Mouse (Mus musculus) CD4-positive helper T cell, adult 2 months (primary cell): ENCODE data around the gene Atp6v1c2.

Source experiments
- DNase-seq: peaks from one replicate; pipeline ENCODE4 v3.0.0-alpha.2; 2012; ENCODE audit warnings: low read depth, missing footprints, low spot score

Atp6v1c2 gene

DNA sequence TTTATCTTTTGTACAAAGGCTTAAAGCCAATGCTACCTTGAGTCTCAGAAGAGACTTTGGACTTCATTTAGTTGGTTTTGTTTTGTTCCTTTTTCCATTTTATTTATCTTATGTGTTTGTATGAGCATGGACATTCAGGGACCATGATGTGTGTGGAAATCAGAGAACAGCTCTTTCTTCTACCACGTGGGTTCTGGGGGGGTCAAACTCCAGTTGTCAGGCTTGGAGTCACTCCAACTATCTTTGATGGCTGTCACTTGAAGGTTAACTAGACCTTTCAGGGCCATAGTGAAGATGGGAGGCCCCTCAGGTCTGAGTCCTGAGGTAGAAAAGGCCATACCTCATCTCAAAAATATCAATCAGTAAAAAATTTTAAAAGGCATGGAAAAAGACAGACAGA, 4.3 kb upstream of the Atp6v1c2 start:
- DNase-seq = no peak

DNA sequence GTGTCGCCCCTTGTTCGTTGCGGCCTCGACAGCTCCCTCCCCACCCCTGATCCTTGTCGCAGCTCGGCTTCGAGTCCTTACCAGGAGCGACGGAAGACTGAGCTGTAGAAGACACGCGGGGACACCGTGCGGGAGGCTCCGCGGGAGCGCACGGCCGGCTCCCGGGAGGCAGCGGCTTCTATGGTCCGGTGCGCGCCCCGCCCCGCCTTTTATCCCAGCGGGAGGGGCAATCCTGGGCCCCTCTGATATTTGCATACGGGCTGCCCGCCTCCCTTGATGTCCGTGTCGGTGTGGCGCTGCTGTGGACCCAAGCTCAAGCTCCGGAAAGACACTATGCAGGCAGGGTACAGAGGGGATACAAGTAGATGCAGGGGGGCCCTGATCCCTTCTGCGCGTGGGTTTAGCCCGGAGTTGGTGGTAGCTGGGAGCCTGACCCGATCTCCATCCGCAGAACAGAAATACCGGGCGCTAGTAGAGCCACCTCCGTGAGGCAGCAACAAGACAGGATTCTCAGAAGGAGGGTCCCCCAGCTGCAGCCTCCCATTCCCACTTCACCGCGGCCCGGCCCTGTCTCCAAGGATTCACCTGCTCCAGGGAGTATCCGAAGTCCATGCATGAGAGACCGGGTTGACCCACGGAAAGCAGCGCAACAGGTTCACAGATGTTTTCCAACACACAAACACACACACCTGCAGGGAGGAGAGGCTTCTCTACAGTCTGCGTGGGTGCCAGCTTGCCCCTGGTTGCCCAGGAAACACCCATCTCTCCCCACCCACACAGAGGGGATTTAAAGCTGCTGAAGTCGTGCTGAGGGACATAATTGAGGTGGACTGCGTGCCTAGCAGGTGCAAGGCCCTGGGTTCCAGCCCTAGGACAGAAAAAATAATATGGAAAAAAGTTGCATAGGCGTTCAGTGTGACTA, 4.3 kb downstream of the Atp6v1c2 start:
- no peak for DNase-seq

DNA sequence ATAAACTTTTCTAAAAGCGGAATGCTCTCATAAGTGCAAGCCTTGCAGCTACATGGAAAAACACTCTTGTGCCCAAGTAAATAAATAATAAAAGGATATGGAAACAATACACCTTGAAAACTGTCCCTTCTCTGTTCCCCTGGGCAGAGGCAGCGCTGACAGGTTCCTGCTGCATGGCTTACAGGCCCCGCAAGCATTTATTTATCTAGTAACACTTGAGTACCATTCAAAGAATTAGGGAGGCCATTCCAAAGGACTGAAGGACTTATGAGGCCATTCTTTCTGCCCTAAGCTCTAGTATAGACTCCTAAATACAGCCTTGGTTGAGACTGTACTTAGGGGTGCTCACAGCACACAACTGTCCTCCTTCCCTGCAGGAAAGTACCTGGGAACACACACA, 10.7 kb downstream of the Atp6v1c2 start:
- DNase-seq = no peak

DNA sequence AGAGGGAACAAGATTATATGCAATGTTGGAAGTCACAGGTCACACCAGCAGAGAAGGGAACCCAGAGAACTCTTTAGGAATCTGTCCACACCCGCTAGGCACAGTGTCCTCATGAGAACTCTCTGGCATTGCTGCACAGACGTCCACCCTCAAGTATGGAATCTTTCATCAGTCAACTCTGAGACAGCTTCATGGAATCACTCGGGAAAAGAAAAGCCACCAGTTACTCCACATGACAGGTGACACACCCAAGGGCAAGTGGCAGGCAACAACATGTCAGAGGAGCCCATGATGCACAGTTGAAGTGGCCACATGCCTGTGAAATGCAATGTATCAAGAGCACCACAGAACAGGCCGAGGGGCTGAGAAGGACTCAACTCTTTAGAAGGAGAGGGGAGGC, 11.2 kb downstream of the Atp6v1c2 start:
- no peak for DNase-seq

DNA sequence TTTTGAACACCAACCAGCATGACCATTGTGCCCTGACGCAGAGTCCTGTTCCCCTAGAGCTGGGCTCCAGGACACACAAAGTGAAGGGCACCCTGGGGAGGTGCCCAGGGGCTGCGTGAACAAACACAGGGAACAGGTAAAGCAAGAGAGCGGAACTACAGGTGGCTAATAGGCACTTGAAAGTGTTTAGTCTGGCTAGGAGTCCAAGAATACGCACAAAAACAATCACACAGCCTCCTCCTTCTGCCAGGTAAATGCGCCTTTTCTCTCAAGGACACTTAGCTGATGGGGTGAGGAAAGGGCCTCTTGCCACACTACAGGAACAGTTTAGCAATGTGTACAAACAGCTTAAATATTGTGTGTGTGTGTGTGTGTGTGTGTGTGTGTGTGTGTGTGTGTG, 13.1 kb downstream of the Atp6v1c2 start:
- no peak for DNase-seq

DNA sequence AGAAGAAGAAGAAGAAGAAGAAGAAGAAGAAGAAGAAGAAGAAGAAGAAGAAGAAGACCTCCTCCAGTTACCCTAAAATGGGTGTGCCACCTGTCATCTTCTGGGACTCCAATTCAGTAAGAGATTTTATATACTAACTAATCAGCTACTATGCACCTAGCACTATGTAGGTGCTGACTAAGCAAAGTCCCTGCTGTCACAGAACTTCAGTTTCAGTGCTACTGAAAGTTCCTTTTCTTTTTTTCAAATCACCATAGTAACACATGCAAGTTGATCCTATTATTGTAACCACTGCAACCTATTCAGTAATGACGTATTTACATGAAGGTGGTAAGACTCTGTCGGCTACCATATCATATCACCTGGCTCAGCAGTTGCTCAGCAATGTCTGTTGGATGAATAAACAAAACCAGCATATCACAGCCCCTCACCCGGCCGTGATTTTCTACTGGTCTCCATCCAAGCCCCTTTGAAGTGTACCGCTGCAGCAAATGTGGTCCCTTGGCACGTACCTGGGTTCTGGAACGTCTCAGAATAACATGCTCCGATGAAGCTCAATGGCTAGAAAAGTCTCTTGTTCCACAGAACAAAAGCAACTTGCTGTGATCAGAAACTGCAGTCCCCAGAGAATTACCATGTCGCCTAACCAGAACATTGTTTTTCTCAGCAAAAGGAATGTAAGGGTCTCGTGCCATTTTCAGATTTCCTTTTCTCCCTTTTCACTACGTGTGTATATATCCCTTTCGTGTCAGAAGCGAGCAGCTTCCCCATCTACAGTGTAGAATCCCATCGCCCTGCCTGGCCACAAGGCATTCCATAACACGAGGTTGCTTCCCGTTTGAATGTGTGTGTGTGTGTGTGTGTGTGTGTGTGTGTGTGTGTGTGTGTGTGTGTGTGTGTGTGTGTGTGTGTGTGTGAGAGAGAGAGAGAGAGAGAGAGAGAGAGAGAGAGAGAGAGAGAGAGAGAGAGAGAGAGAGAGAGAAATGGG, 18.0 kb downstream of the Atp6v1c2 start:
- DNase-seq = no peak

DNA sequence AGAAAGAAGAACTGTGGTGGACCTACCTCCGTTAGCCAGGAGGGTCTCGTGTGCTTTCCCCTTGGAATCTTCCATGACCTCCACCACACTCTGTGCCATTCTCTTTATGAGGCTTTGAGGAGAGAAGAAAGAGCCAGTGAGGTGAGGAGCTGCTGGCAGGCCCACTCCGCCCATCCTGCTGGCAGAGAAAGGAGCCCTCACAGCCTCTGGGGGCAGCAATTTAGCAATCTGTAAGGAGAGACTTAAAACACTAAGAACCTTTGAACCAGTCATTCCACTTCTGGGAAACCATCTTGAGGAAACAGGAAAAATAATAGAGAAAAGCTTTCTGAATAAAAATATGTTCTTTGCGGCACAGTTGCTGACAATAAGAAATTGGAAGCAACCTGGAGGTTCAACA, 20.9 kb downstream of the Atp6v1c2 start:
- DNase-seq = no peak

DNA sequence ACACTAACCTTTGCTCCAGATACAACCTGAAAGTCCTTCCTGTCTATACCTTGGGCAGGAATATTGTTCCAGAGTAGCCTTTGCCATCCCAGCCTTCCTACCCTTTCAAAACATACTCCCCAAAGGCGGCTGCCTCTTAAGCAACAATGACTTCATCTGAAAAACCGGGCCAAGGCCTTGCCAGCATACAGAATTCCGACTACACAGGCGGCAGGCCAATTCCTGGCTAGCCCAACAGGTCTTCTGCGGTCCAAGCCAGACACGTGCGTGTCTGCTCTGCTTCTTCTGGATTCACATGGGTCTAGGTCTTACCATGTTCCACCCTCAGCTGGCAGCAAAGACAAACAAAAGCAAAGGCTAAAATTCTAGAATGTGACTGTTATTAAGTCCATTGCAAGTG, 23.7 kb downstream of the Atp6v1c2 start:
- no peak for DNase-seq

DNA sequence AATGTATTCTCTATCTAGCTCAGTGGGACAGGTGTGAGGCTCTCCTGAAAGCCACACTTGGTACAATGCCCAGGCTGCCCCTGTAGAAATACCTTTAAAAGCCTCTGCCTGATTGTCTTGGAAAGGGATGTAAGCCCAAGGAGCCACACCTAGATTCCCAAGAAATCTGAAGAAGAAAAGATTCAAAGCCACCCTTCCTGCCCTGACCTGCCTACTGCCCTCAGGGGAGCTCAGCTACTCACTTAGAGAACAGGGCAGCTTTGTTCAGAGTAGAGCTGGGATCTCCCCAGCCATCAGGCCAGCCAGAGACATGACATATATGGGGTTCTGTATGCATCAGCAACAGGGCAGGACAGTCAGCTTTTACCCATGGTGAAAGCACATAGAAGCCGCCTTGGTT, 29.3 kb downstream of the Atp6v1c2 start:
- DNase-seq = no peak

DNA sequence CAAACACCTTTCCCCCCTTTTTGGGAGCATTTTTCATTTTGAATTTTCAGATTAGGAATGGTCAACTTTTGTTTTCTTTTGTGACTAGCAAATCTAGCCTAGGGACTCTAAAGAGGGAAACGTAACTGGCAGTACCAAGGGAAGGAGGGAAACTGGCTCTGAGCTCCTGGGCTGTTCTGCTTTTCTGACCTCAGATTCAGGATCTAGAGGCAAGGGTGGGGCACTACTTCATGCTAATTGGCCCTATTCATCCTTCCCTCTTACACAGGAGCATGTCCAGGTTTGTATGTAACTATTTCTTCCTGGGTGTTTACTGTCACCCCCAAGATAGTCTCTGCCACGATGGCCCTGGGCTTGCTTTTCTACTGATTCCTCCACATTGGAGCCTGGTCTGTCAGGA, 32.3 kb downstream of the Atp6v1c2 start:
- no peak for DNase-seq

DNA sequence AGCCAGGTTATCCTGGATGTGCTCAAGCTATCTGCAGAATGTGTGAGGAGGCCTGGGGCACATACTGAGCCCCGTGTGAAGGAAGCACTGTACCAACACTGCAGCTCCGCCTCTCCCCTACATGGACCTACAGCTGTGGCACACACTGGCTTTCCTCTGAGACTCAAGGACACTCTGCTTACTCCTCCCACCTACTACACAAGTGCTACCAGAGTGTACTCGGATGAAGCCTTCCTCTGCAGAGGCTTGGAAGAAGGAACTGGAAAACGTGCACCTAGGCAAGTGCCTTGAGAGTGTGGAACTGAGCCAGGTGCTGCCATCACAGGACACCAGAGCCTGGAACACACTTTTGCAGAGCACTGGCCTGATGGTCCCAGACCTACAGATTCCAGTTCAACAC, 38.6 kb downstream of the Atp6v1c2 start:
- DNase-seq = no peak

DNA sequence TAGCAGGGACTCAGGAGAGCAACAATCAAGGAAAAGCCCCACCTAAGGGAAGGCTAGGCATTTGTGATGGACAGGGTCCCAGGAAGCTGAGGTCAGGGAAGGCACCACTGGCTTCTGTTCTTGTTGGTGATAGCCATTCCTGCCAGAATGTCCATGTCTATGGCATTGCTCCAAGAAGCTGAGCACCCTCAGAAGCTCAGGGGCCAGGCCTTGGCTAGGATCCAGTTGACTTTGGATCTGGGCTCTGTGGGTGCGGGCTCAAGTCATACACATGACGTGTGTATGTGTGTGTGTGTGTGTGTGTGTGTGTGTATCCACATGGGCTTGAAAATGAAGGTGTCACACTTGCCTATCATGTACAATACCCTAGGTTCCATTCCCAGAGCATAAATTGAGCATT, 39.2 kb downstream of the Atp6v1c2 start:
- no peak for DNase-seq

DNA sequence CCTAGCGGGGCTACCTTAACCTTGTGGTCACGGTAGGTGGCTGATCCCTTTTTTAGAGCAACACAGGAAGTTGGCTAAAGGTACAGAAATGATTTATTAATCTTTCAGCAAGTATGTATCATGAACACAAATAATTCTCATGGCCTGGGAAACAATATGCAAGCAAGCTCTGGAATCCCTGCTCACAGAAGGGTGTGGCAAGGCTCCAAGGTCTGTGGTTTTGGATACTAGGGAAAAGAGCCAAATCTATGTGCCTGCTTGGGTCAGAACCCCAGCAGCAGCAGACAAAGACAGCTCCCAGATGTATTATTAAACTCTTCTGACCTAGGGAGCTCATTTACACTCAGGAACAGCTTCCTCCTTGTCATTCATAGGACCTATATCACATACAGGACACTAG, 40.1 kb downstream of the Atp6v1c2 start:
- DNase-seq = no peak

DNA sequence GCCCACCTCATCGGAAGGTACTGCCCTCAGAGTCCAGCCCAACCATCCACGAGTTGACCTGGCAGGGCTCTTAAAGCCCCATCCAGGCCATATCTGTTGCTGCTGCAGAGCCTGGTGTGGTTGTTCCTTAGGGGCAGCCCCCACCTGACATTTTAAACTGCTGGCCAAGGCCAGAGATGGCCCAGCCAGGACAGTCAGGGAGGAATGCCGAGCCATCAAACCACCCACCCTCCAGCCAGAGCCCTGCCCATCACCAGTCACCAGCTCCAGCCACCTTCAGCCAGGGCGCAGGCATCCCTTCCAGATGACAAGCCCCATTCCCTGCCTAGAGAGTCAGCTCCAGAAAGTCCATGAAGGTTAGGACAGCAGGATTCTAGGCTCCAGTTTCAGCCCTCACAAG, 40.7 kb downstream of the Atp6v1c2 start:
- no peak for DNase-seq

DNA sequence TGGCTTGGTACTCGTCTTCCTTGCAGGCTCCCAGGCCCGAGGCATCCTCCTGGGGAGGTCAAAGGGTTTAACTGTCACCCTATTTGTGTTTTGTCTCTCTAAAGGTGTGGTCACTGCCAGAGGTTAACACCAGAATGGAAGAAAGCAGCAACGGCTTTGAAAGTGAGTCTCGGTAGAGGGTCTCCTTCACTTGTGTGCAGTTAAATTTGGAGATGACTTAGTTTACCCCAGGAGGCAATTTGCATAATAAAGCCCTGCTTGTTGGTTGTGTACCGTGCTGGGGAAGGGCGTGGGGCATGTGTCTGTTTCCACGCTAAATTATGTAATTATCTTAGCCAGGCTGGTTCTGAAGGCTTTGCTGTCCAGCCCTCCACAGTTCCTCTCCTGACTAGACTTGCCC, 55.3 kb downstream of the Atp6v1c2 start:
- no peak for DNase-seq

DNA sequence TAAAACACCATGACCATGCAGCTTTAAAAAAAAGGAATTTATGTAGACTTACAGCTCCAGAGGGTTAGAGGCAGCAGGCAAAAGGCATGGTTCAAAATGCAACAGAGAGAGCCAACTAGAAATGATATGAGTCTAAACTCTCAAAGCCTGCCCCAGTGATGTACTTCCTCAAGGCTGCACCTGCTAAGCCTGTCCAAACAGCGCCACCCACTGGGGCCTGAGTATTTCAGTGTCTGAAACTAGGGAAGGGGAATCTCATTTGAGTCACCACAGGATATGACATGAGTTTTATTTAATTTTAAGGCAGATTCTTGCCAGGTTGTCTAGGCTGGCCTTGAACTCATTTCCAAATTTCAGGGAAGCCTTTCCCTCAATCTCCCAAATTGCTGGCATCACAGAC, 57.9 kb downstream of the Atp6v1c2 start:
- peak; percentile 55 for DNase-seq

DNA sequence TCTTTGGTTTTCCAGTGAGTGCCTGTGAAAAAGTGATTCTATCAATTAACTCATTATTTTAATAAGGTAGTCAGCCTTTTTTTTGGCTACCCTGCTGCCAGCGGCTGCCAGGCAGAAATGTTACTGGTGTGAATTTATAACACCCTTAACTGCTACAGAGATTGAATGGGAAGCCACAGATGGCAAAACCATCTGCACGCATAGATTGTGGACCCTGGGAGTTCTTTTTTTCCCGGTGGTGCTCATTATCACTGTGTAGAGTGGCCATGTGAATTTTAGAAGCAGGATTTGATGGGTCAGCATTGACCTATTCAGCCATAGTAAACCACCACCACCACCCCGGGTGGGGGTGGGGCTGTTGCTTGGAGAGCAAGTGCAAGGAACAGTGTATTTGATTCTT, 61.8 kb downstream of the Atp6v1c2 start:
- no peak for DNase-seq

DNA sequence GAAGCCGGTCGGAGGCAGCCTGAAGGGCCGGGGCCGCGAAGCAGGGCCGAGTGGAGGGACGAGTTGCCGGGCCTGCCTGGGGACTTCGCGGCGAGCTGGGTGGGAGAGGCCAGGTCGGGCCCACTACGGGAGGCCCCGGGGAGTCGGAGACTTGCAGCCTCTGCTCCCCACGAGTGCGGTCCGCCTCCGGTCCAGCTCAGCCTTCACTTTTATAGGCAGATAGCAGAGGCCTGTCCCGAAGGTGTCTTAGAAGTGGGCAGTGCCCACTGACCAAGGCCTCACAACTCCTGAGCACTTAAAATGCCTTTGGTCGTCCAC, 62.5 kb downstream of the Atp6v1c2 start:
- no peak for DNase-seq

DNA sequence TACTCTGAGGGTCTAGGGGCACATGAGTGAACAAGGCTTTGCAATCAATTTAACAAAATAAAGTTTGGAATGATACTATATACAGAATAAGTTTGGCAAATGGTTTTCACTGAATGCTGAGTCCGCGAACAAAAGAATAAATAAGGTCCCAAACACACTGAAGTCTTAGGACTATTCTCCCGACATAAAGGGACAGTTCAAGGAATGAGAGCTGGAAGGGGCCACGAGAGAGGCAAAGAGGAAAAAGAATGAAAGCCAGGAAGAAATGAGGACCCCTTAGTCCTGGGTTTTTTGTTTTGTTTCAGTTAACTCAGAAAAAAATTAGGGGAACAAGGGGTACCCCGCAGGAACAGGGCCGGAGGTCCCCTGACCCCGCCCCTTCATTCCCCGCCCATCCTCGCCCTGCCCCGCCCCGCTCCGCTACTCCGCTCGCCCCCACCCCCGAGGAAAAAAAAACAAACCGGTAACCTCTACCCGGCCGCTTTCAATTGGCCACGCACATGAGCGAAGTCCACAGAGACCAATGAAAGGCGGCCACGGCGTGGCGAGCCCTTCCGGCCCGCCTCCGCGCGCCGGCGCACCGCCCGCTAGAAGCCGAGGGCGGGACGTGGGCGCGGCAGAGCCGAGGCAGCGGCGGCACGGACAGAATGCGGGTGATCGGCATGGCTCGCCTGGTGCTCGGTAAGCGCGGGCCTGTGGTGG, 63.0 kb downstream of the Atp6v1c2 start, which contains the start of gene Pdia6:
Gene Pdia6 (plus strand): TSS at position 575 of the 702 bp plus-strand sequence.
- DNase-seq = peak; percentile 96

DNA sequence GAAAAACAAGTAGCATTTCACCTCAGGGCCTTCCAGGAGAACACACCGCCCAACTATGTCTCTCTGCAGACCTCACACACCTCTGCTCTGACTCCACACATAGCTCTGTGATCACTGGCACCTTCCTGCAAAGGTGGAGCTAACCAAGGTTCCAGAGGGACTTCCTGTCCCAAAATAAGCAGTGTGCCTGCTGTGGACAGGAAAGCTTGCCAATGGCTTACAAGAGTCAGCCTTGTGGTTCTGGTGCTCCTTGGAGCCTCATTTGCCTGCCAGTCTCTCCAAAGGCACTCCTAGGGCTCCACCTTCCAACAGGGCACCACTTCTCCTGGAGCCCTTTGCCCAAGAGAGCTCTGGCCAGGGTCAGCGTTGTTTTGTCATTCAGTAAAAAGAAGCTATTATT, 64.3 kb downstream of the Atp6v1c2 start:
- no peak for DNase-seq

DNA sequence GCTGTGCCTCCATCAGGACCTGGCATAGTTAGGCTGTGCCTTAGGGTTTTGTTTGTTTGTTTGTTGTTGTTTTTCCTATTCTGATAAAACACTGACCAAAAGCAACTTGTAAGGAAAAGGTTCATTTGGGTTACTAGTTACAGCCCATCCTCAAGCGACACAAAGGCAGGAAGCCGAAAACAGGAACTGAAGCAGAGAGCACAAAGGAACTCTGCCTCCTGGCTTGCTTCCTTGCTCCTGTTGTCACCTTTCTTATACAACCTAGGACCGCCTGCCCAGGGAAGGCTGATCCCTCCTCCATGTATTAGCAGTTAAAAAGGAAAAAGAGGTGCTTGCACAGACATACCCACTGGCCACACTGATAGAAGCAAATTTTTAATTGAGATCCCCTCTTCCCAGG, 65.3 kb downstream of the Atp6v1c2 start:
- no peak for DNase-seq

DNA sequence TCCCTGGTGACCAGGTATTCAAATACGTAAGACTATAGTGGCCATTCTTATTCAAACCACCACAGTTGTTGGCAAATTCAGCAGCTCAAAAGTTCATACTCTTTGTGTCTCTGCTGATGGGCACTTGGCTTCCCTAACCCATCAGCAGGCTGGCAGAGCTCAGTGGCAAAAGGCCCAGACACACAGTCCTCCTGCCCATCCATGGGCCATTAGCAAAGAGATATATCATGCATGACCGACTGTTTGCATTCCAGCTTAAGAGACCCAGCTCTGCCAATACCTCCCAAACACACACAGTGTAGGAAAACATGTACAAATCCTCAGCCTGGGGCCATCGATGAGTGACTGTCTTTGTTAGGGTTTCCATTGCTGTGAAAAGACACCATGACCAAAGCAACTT, 68.2 kb downstream of the Atp6v1c2 start:
- no peak for DNase-seq
